Mouse (Mus musculus): ENCODE measurements around the gene Supt3.

Gene Supt3

DNA sequence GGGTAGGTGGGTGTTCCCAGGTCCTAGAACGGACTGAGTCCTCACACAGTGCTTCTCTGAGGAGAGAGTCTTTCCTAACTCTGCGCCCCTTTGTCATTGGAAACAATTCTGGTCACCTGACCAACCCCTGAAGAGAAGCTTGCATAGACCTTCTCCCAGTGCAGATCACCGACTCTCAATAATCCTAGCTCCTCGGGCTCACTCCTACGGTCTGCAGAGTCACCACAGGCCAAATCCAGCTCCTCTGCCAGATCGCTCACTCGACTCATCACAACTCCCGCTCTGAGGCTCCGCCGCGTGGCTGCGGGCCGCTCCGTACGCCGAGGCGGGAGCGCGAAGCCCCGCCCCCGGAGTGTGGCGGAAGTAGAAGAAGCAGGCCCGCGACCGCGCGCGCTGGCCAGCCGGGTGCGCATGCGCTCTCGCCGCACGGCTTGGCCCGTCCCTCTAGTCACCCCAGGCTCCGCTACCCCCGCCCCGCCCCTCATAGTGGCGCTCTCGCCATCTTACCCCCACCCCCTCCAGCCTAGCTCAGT lies at the start of gene Supt3:
Gene Supt3, plus strand, starts transcription at position 415 of the 533 bp plus-strand sequence.
- peak; percentile 92 for DNase-seq (ENCODE audit: low spot score)

DNA sequence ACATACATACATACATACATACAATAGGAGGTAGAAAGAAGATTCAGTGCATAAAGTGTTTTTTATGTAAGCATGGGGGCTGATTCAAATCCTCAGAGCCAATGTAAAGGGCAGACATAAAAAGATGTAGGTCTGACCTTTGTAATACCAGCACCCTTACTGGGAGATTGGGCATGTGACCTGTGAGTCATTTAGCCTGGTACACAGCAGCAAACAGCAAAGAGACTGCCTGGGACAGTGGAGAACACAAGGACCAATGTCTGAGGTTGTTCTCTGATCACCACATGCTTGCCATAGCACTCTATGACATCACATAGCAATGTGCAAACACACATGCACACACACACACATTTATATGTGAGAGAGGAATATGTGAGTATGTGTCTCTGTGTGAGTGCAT lies 49.3 kb upstream of the Supt3 start:
- no peak for DNase-seq (ENCODE audit: low spot score)

DNA sequence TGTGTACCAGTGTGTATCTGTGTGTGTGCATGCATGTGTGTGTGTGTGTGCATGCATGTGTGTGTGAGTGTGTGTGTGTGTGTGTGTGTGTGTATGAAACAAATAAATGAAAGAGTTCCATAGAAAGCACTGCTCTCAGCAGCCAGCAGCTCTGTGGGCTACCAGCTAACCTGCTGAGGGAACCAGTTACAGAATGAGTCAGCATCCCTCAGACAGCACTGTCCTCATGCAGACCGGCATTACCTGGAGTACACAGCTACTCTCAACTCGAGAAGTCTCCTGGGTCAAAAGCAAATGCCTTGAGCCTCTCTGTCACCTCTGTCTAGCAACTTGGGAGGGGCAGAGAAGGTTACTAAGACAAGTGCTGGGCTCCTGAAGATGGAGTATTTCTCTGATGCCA lies 48.5 kb upstream of the Supt3 start:
- DNase-seq (ENCODE audit: low spot score), result no peak

DNA sequence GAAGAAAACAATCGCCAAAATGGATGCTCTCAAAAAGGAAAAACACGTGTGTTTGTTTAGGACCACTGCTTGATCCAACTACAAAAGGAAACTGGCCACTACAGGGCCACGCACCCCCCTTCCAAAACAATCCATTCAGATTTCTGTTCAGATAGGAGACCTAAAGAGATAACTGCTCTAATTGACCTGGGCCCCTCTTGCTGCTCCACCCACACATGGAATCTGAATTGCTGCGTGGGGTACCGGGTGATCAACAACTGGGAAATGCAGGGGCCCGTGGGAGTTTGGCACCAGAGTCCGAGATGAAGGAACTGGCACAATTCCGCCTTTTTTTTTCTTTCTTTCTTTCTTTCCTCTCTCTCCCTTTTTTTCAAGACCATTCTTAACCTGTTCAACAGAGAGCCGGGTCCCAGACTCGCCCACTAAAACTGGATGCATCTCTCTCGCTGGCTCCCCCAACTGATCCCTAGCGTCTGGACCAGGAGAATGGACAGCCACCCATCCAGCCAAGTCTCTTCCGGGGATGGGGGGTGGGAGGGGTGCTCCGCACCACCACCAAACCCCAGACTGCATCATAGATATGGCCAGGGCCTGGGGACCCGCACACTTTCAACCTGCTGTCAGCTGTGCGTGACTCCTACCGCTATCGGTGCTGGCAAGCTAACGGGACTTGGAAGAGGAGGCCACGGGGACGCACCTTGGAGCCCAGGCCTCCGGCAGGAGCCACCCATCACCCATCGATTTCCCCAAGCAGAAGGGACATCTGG lies 43.2 kb upstream of the Supt3 start:
- DNase-seq (ENCODE audit: low spot score), result no peak

DNA sequence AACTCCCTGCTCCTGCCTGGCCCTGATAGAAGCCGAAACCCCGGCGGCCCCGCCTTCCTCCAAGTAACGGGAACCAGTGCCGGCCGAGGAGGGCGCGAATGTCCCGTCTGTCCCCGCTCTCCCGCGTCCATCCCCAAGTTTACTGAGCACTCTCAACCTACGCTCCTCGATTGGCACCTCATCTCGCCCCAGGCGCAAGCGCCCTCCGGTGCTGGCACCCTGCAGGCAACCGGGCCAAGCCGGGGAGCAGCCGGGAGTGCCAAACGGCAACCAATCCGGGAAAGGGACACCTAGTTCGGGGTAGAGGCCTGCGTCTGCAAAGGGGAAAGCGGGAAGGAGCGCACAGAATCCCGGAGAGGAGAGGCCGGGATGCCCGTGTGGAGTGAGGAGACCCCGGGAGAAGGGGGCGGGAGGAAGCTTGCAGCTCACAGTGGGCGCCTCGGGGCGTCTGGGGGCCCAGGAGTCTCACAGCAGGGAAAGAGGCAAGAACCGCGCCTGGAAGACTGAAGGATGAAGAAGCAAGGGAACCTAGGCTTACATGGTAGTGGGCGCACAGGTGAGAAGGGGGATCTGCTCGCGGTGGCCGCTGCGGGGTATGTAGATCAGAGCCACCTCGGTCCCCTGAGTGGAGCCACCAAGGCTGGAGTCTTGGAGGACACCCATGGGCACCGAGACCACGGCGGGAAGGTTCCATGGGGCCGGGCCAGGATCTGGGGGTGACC lies 42.3 kb upstream of the Supt3 start:
- no peak for DNase-seq (ENCODE audit: low spot score)

DNA sequence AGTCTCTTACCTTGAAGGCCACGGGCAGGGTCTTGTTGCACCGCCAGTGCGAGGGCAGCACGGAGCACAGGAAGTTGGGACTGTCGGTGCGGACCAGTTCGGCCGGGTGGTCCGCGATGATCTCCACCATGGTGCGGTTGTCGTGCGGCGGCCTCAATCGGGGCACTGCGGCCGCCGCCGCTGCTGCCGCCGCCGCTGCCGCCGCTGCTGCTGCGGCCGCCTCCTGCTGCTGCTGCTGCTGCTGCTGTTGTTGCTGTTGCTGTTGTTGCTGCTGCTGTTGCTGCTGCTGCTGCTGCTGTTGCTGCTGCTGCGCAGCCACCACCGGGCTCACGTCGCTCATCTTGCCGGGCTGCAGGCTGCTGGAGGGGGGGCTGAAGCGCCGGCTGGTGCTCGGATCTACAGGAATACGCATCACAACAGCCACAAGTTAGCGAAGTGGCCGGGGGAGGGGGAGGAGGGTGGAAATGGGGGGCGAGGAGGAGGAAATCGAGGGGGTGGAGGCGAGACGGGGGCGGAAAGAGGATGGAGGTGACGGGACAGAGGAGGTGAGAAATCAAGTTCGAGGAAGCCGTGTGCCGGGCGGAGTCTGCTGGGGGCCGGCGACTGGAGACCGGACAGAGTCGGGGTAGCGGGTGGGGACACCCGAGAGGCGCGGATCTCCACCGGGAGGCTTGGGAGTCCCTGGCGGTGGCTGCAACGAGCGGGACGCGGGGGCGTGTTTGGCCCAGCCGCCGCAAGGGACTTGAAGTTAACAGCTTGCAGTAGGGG lies 41.5 kb upstream of the Supt3 start:
- no peak for DNase-seq (ENCODE audit: low spot score)

DNA sequence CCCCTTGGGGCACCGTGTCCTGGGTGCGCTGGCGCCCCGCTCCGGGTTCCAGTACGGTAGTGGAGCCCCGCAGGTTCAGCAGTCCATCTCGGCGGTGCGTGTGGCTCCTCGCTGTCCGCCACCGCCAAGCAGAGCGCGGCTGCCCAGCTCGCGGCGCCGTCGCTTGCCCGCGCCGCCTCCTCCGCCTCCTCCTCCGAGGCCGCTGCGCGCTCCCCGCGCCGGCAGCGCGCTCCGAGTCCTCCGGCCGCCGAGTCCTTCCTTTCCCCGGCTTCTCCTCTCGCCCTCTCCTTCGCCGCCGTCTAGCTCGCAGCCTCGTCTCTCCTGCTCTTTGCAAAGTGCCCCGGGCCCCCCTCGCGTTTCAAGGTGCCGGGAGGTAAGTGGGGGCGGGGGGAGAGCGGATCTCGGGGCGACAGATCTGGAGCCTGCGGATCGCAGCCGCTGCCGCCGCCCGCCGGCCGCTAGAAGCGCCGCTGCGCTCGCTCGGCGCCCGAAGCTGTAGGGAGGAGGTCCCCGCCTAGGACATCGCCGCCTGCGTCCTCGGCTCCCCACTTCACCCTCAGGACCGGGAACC lies 40.9 kb upstream of the Supt3 start:
- peak; percentile 6 for DNase-seq (ENCODE audit: low spot score)

DNA sequence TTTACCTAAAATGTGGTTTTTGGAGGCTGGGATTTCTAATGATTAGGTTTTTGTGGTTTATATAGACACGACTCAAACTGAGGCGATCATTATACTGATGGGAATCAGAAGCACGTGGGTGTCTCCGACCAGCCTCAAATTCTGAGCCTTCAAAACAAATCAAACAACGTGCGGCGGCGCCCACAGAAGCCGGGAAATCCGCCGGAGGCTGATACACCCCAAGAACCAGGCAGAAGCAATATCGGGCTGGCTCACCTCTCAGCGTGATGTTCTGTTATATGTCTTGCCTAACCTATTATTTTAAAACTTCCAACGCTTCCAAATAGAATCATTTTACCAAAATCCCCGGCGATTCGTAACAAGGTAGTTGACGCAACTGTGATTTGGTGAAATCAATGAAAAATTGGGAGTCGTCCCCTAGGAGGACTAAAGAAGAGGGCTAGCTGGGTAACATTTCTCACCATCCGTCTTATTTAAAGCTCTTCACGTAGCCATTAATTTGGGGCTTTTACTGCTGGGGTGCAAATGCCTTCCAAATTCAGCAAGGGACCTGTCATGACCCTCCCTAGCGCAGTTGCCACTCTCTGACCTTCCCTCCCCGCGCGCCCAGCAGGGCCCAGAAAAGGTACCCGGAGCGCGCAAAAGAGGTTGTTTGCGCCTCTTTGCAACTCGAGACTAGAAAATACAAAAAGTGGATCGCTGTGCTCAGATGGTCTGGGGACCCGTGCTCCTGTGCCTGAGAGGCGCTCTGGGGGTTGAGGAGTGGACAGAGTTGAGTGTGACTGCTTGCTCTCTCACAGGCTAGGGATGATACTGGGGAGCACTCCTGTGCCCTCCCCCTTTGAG lies 39.5 kb upstream of the Supt3 start:
- no peak for DNase-seq (ENCODE audit: low spot score)

DNA sequence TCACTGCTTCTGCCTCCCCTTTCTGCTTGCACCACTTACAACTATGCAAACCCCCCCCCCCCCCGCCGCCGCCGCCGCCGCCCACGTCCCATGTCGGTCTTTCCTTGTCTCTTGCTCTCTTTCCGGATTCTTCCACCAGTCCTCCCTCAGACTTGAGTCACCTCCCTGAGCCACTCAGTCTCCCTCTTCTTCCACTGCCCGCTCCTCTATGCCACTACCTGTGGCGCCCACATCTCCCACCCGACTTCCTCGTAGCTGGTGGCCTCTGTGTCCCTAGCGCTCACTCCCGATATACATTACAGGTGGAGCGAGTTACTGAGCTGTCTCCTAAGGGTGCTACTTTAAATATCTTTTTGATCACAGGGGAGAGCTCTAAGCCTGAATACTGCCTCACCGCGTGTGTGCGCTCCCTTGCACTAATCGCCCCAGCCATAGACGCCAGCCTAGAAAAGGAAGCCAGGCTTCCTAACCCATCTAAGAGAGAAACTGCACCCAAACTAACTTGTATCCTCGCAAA lies 38.8 kb upstream of the Supt3 start:
- DNase-seq (ENCODE audit: low spot score), result no peak

DNA sequence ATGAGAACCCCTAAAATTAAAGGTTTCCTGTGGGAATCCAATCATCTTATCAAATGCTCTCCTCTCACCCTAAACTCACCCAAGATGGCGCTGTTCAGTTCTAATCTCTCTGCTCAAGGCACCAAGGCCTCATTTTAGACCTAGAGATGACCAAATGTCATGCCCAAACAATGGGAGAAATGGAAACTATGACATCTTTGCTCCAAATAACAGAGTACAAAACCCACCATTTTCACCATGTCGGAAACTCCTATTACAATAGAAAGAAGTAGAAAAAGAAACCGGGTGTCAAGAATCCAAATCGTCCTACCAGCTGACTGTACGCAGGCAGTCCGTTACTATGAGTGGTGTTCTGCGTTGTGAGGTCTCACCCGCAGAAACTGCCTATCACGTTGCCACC lies 34.7 kb upstream of the Supt3 start:
- DNase-seq (ENCODE audit: low spot score), result no peak

DNA sequence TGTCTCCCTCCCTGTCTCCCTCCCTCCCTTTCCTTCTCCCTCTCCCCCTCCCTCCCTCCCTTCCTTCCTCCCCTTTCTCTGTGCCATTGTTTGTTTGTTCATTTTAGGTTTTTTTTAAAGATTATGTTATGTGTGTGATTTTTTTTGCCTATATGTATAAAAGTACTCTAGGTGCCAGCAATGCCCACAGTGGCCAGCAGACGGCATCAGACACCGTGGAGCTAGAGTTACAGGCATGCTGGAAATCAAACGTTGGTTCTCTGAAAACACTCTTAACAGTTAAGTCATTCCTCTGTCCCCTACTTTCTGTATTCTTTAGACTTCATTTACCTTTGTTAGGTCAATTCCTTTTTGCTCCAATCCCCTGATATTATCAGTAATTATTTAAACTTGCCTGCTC lies 33.2 kb upstream of the Supt3 start:
- no peak for DNase-seq (ENCODE audit: low spot score)

DNA sequence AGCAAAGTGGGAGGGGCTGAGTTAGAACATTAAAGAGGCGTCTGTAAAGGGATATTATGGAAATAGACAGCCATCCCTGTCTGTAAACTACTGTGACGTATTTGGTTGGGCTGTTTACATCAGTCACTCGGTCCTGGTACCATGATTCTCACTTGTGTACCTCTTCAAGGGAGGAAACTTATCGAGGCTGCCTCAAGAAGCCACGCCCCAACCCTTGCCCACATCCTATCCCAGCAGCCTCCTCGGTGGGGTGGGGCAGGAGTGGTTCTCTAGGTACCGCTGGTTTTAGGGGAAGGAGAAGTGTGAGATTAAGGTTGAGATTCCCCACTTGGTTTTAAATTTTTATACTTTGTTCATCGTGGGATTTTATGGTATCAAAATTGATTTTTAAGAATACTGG lies 31.6 kb upstream of the Supt3 start:
- no peak for DNase-seq (ENCODE audit: low spot score)

DNA sequence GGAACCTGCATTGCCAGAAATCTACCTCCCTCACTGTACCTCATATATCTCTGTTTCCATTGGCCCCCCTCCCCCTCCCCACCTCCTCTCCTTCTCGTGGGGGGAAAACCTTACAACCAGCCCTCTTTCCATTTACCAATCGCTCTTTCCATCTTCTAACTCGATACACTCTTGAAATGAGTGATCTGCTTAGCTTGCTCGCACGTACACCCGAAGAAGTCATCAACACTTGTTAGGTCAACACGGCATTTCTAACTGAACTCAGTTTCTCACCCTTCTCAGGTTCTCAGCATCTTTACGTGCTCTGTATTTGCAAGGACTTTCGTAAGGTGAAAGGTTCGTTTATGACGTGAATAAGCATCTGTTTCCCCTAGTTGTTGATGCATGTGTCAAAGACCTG lies 10.6 kb upstream of the Supt3 start:
- DNase-seq (ENCODE audit: low spot score), result no peak

DNA sequence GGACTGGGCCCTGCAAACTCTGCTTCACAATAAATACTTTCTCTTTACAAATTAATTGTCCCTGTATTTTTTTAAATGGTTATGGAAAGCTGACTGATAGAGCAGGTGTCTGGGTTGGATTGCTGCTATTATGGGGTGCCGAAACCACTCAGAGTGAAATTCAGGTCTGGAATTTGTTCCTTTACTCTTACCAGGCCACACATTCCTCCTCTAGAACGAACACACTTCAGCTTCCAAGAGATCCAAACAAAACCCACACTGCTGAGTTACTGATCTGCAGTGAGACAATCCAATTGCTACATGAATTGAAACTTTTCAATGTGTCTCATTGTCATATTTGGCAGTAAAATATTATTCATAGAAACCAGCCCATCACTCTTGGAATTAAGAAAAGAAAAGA lies 10.0 kb upstream of the Supt3 start:
- no peak for DNase-seq (ENCODE audit: low spot score)

DNA sequence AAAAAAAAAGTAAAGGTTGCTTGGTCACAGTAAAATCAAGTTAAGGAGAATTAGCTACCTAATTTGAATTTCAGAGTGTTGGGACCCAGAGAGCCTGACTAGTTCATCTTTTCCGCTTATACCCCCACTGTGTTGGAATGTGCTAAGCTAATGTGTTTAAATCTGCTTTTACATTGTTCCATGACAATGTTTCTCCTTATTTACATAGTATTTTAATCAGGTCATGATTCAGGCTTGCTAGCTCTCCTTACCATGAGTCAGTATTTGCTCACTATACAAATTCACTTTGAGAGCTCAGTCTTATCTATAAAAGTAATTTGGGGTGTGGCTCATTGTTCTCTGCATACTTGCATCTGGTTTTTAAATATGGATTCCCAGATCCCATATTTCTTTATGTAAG lies 9.6 kb upstream of the Supt3 start:
- DNase-seq (ENCODE audit: low spot score), result no peak

DNA sequence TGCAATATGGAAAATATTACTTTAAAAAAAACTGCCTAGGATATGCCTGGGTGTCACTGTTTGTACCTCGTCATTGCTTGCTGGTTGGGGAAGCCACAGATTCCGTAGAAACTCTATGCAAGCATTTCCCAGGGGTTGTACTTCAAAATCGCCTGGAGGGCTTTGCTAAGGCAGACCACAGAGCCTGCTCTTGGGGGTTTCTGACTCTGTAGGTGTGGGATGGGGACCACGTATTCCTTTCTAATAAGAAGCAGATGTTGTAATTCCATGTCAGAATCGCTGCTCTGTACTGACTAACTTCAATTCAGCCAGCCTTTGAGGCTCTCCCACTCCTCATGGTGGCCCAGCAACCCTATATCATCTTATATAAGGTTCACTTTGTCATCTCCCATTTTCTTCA lies 8.4 kb upstream of the Supt3 start:
- no peak for DNase-seq (ENCODE audit: low spot score)

DNA sequence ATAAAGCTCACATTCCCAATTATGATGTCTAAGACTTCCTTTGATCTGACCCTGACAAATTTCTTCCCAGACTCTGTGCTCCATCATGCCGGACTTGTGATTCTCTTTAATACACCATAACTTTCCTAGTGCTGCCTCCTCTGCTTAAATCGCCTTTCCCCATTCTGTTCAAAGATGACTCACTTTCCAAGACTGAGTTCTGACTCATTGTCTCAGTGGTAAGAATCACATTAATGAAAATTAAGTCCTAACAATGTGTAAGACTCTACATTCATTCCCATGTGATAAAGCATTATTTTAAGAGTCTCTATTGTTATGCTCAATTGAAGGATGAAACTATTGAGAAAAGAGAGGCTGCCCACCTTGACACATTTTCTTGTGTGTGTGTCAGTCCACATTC lies 6.1 kb upstream of the Supt3 start:
- no peak for DNase-seq (ENCODE audit: low spot score)

DNA sequence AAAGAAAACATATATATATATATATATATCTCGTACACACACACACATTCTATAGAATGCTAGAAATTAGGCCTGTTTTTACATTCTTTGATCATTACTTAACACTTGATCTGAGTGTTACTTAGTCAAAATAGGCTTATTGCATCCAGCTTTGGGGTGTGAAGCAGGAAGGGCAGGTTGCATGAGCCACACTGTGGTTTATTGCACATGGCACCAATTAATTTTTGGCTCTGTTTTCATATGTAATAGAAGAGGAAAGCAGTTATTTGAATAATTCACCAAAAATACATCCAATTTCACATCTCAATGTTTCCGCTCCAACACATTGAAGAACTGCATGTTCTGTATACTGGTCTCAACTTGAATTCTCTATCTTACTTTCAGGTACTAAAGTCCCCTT lies 4.4 kb upstream of the Supt3 start:
- no peak for DNase-seq (ENCODE audit: low spot score)

DNA sequence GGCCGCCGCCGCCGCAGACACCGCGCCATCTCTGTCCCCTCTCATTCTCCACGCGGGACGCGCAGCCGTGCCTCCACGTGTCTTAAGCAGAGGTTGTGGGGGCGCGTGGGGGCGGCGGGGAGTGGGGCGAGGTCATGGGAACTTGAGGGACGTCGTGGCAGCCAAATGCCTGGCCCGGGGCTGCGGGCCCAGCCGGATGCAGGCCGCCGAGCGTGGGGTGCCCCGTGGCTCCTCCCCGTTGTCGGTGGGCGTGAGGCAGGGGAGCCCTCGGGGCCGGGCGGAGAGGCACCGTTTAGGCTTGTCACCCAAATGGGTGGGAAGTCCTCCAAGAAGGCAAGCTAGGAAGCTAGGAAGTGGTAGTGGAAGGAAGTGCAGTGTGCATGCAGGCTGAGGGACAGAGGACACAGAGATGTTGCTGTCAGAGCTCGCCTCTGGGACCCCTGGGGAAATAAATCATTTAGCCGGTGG lies 419 bp downstream of the Supt3 start:
- DNase-seq (ENCODE audit: low spot score), result peak; percentile 40

DNA sequence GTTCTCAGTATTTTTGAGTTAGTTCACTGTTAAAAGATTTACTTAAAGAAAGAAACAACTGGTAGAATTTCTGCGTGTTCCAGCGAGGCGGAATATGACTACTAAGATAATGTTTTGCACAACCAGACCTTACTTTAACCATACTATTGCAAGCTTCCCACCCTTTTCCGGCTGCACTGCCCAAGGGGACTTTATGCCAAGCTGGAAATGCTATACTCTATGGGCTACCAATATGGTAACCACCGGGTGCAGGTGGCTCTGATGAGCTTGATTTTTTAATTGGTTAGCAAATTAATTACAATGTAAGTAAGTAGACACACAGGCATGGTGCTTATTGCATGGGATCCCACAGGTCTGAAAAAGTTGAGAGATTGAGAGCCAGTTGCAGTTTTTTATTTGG lies 1.2 kb downstream of the Supt3 start:
- no peak for DNase-seq (ENCODE audit: low spot score)

DNA sequence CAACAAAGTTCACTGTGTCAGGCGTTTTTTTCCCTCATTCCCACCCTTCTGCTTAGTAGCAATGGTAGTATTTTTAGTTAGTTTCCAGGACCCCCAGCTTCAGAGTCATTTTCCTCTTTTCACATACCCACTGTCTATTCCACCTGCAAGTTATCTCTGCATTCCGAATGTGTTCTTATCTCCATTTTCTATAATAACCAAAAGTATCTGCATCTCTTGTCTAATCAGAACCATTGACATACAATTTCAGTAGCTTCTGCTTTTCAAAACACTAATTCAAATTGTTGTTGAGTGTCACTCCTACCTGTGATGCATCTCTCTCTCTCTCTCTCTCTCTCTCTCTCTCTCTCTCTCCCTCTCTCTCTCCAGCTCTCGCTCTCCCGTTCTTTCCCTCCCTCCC lies 3.4 kb downstream of the Supt3 start:
- no peak for DNase-seq (ENCODE audit: low spot score)

Measured in c-Kit-positive CD71-positive TER-119-positive erythroid progenitor cells, embryonic 14.5 days (primary cell).